Mouse (Mus musculus) ES-E14 (cell line): ENCODE measurements at regions not wholly inside any gene's neighbourhood (a gene's known extent, or its start where the extent isn't known, plus 50 kb on each side); places are given as distances from the start of the nearest gene placed in this dataset.

Experiments
- DNase-seq: peaks from one replicate; pipeline ENCODE4 v3.0.0-alpha.2; 2013; ENCODE audit warnings: low read depth, low spot score
- H3K27ac ChIP-seq: 2 replicates; pipeline ENCODE4 v1.5.1; 2012; ENCODE audit warnings: low read depth, mild to moderate bottlenecking, low read length, moderate library complexity, mixed read lengths; ENCODE audit not compliant: poor library complexity, insufficient read depth, severe bottlenecking
- H3K36me3 ChIP-seq: 2 replicates; pipeline ENCODE4 v1.6.1; 2012; ENCODE audit warnings: mild to moderate bottlenecking, low read length, moderate library complexity, mixed read lengths; ENCODE audit not compliant: control insufficient read depth, poor library complexity, insufficient read depth, severe bottlenecking
- H3K4me1 ChIP-seq, 2 experiments: fragments of 150-350 bp in 1 of 2; sonication (generic) in 1 of 2; 2 replicates each; pipeline ENCODE4 v1.6.1; 2012; ENCODE audit warnings: low read length in 2 of 2, mild to moderate bottlenecking in 1 of 2, mixed read lengths in 1 of 2; ENCODE audit not compliant: control insufficient read depth in 2 of 2, insufficient read depth in 2 of 2, poor library complexity in 1 of 2
- H3K4me3 ChIP-seq, 2 experiments: fragments of 150-350 bp in 1 of 2; sonication (generic) in 1 of 2; 2 replicates each; pipeline ENCODE4 v1.5.1; 2012; ENCODE audit warnings: low read length in 2 of 2, low read depth in 1 of 2, mild to moderate bottlenecking in 1 of 2, mixed read lengths in 1 of 2; ENCODE audit not compliant: insufficient read depth in 1 of 2, poor library complexity in 1 of 2, severe bottlenecking in 1 of 2
- H3K9ac ChIP-seq: 2 replicates; pipeline ENCODE4 v1.6.1; 2012; ENCODE audit warnings: low read depth, mild to moderate bottlenecking, low read length, mixed read lengths; ENCODE audit not compliant: poor library complexity, insufficient read depth, severe bottlenecking
- H3K9me3 ChIP-seq: fragments of 150-350 bp; sonication (generic); 2 replicates; pipeline ENCODE4 v1.6.1; 2012; ENCODE audit warnings: low read depth, mild to moderate bottlenecking, low read length; ENCODE audit not compliant: control insufficient read depth, insufficient read depth
- CHD2 ChIP-seq: IDR thresholded peaks from 2 replicates; pipeline ENCODE4 v1.6.1; 2014; ENCODE audit warnings: mild to moderate bottlenecking, low read depth, low read length, inconsistent platforms
- HCFC1 ChIP-seq: IDR thresholded peaks from 2 replicates; pipeline ENCODE4 v1.6.1; 2012; ENCODE audit warnings: low read length, inconsistent platforms, borderline replicate concordance; ENCODE audit not compliant: insufficient read depth
- MAFK ChIP-seq: IDR thresholded peaks from 2 replicates; pipeline ENCODE4 v1.6.1; 2014; ENCODE audit warnings: mild to moderate bottlenecking, low read depth, low read length, inconsistent platforms; ENCODE audit not compliant: insufficient read depth
- ZC3H11A ChIP-seq: IDR thresholded peaks from 2 replicates; pipeline ENCODE4 v1.6.1; 2012; ENCODE audit warnings: low read depth, mild to moderate bottlenecking, inconsistent platforms, low read length, borderline replicate concordance
- ZNF384 ChIP-seq: IDR thresholded peaks from 2 replicates; pipeline ENCODE4 v1.6.1; 2012; ENCODE audit warnings: low read depth, low read length, inconsistent platforms
- in situ Hi-C, 2 experiments: fragments of 600-800 bp; cut with MboI; formaldehyde crosslinking; loops; one replicate each; pipeline ENCODE4 v1.15.1; 2025; ENCODE audit warnings: low sequenced_read_pairs in 2 of 2, inconsistent platforms in 1 of 2; ENCODE audit not compliant: unreplicated experiment in 2 of 2

- no peaks in the 10 kb centered on the region for H3K36me3 ChIP-seq
- no peaks in the 10 kb centered on the region for H3K9me3 ChIP-seq
- H3K4me3 ChIP-seq, result no peak overlapping the region
- in situ Hi-C loops, result no loop called here
- TF ChIP-seq HCFC1 (no peak), ZC3H11A (no peak), CHD2 (no peak), ZNF384 (no peak), MAFK (no peak)
- DNase-seq, result no peak
- no peak overlapping the region for H3K9ac ChIP-seq
- peaks cover 0 to 11% of the 10 kb centered on the region in 2 experiments; a peak in 1 of 4 replicates for H3K4me1 ChIP-seq
- H3K27ac ChIP-seq, result no peak overlapping the region
Measured at GRCm38 (mm10) chr16:95917635-95918407, 72.9 kb downstream of the Psmg1 start.

- Histone ChIP-seq H3K36me3 (no peaks in the 10 kb centered on the region), H3K9me3 (no peaks in the 10 kb centered on the region), H3K27ac (no peak overlapping the region), H3K9ac (no peak overlapping the region), H3K4me1 (peaks cover 0 to 11% of the 10 kb centered on the region in 2 experiments; a peak in 1 of 4 replicates), H3K4me3 (no peak overlapping the region)
- no peak for DNase-seq
- in situ Hi-C loops, result no loop called here
- no peak for TF ChIP-seq MAFK
- TF ChIP-seq CHD2, result no peak
- TF ChIP-seq HCFC1, result no peak
- TF ChIP-seq ZC3H11A, result no peak
- no peak for TF ChIP-seq ZNF384
Measured at GRCm38 (mm10) chr16:95913879-95914278, 76.9 kb downstream of the Psmg1 start.

- Histone ChIP-seq H3K4me3 (no peak overlapping the region), H3K9me3 (no peaks in the 10 kb centered on the region), H3K4me1 (no peaks in the 10 kb centered on the region), H3K9ac (no peak overlapping the region), H3K27ac (no peak overlapping the region), H3K36me3 (no peaks in the 10 kb centered on the region)
- TF ChIP-seq MAFK (no peak), ZNF384 (no peak), CHD2 (no peak), HCFC1 (no peak), ZC3H11A (no peak)
- DNase-seq, result no peak
- in situ Hi-C loops, result no loop called here
Measured at GRCm38 (mm10) chr16:95904531-95905165, 86.1 kb downstream of the Psmg1 start.

GRCm38 (mm10) chr16:95903383-95903913 lies 87.3 kb downstream of the Psmg1 start:
- Histone ChIP-seq H3K9ac (no peak overlapping the region), H3K4me3 (no peak overlapping the region), H3K4me1 (no peaks in the 10 kb centered on the region), H3K27ac (no peak overlapping the region), H3K9me3 (no peaks in the 10 kb centered on the region), H3K36me3 (no peaks in the 10 kb centered on the region)
- DNase-seq, result no peak
- in situ Hi-C loops, result no loop called here
- TF ChIP-seq HCFC1 (no peak), MAFK (no peak), ZC3H11A (no peak), CHD2 (no peak), ZNF384 (no peak)
